Mouse (Mus musculus): ENCODE measurements around the gene Ltc4s.

GRCm38 (mm10) chr11:50194793-50195192 is 43.6 kb downstream of the Ltc4s start:
- TF ChIP-seq CTCF (IDR thresholded peaks at IDR 0.05; ENCODE audit: control insufficient read depth, insufficient read depth, insufficient replicate concordance, low read depth, low read length) (no peak), POLR2A (IDR thresholded peaks at IDR 0.05; ENCODE audit: control insufficient read depth, low read depth, low read length) (no peak)

All from testis, adult 2 months (tissue).